Mouse (Mus musculus) adrenal gland, postnatal 4 days (tissue): Measurements from ENCODE around the gene Lcn11. TPM values are rescaled to one million over a fixed set of nuclear protein-coding genes. Genes with fewer than 3 reads are reported as not detected.

Experiments
- DNase-seq, 2 experiments: peaks; one replicate each; pipeline ENCODE4 v3.0.0; 2021 to 2022; ENCODE audit warnings: low spot score in 2 of 2, mixed read lengths in 2 of 2
- total RNA-seq, 2 experiments: library from RNA; stranded (reverse); gene quantifications; 2 replicates each; pipeline ENCODE4 v1.2.3; 2021

The Lcn11 gene
- total RNA-seq, 2 experiments from 2014 or later, result not detected

DNA sequence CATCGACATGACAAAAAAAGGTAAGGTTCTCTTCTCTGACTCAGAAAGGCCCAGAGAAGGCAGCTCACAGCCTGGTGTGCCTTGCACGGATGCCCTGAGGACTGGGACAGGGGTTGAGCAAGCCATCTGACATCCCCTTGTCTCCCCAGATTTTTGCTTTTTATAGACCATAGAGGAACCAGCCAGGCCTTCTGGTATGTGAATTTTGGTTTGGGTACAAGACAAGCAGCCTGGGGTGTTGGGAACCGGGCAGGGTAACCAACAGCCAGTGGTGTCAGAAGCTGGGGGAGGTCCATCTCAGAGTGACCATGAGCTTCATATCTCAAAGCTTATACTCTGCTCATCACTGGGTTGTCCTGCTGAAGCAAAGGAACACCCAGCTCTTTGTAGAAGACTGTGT is 47.9 kb downstream of the Lcn11 start:
- DNase-seq, result no peak

DNA sequence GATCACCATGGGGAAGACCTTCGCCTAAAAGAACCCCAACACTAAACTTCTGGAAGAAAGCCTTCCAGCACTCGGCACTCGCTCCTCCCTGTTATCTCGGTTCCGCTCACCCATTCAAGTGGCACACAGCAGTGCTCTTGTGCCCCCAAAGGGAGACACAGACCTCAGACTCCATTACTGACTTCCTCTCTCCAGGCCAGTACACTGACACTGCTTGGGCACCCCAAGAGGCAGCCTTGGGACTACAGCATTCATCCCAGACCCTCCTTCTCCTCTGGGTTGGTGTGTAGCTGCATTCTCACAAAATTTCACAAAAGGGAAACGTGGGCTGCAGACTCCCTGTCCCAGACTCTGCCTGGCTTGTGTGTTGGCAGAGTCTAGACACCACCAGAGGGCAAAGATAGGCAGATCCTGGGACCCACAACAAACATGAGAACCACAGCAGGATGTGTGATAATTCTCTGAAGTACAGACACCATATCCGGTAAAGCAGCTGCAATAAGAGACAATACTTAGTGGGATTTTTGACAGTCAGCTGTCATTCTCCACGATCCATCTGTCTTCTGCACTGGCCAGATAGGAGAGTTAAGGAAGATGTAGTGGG is 51.6 kb downstream of the Lcn11 start:
- DNase-seq, result no peak

Other genes starting within 250 kb of the Lcn11 start
- gene Traf2, start 230.1 kb upstream of the Lcn11 start, total RNA-seq, result 10 to 100 TPM; 19.2 to 20.5 TPM
- 100 to 1,000 TPM; 171 to 191 TPM for gene Edf1, start 219.2 kb upstream of the Lcn11 start, total RNA-seq
- gene Mamdc4, start 202.2 kb upstream of the Lcn11 start, total RNA-seq, result 1 to 10 TPM; 4.1 to 7.1 TPM
- 10 to 100 TPM; 74.7 to 80.0 TPM for gene Phpt1, start 201.8 kb upstream of the Lcn11 start, total RNA-seq
- gene Ajm1, start 195.3 kb upstream of the Lcn11 start, total RNA-seq, result 1 to 10 TPM; 4.6 to 5.3 TPM
- 100 to 1,000 TPM; 117 to 128 TPM for gene Rabl6, start 168.5 kb upstream of the Lcn11 start, total RNA-seq
- gene Ccdc183, start 159.3 kb upstream of the Lcn11 start, total RNA-seq, result under 1 TPM in 1 of 2 experiments, not detected in 1; 0.11 TPM
- 10 to 100 TPM; 37.1 to 39.5 TPM for gene Tmem141, start 155.0 kb upstream of the Lcn11 start, total RNA-seq
- gene Fcna, start 149.0 kb upstream of the Lcn11 start, total RNA-seq, result 10 to 100 TPM; 10.2 to 14.4 TPM
- gene Lcn8, start 123.9 kb upstream of the Lcn11 start, total RNA-seq, result under 1 TPM in 1 of 2 experiments, not detected in 1; 0.68 TPM
- not detected for gene Lcn5, start 119.1 kb upstream of the Lcn11 start, total RNA-seq
- not detected for gene Lcn6, start 100.2 kb upstream of the Lcn11 start, total RNA-seq
- gene Lcn10, start 94.3 kb upstream of the Lcn11 start, total RNA-seq, result not detected
- 1 to 10 TPM; 6.6 to 6.9 TPM for gene Obp2a, start 77.0 kb upstream of the Lcn11 start, total RNA-seq
- 10 to 100 TPM; 74.3 to 75.0 TPM for gene Bmyc, start 70.3 kb upstream of the Lcn11 start, total RNA-seq
- gene Obp2b, start 40.0 kb upstream of the Lcn11 start, total RNA-seq, result not detected
- gene Lcn3, start 11.4 kb upstream of the Lcn11 start, total RNA-seq, result not detected
- gene Gm13539, start 5.2 kb downstream of the Lcn11 start, total RNA-seq, result not detected
- not detected for gene Glt6d1, start 38.8 kb downstream of the Lcn11 start, total RNA-seq
- not detected for gene Lcn9, start 46.1 kb downstream of the Lcn11 start, total RNA-seq
- not detected for gene Sohlh1, start 70.2 kb downstream of the Lcn11 start, total RNA-seq
- gene Kcnt1, start 86.7 kb downstream of the Lcn11 start, total RNA-seq, result 10 to 100 TPM; 12.2 to 12.9 TPM
- 10 to 100 TPM; 41.3 to 44.8 TPM for gene Camsap1, start 206.3 kb downstream of the Lcn11 start, total RNA-seq
- gene Ubac1, start 244.7 kb downstream of the Lcn11 start, total RNA-seq, result 10 to 100 TPM; 51.2 to 54.4 TPM